9 mouse cellular contexts compared by ENCODE assay signal in the genomic region with DNA sequence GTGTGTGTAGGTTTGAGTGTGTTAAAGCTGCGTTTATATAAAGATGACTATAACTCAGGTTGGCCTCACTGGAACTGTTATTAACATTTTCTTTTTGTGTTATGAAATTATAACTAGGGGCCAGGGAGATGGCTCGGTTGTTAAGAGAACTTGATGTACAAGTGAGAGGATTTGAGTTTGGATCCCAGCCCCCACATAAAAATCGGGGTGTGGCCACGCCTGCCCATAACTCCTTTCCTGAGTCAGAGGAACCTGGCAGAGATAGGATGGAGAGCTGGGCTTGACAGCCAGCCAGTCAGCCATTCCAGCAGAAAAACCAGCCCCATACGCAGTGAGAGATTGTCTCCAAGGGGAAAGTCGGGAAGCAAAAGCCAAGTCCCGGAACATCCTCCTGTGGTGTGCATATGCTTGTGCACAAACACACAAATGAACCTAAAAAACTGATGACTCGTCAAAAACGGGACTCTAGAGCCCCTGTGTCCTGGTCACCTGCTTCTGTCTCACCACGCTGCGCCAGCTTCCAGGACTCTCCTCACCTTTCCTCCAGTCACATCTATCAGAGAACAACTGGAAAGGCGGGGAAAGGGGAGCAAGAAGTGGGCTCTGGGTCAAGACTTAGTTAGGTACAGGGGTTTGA.
DNase-seq lines count a peak whose midpoint lies in the region; ATAC-seq and TF ChIP-seq lines count a peak whose summit lies in the region.
"Had no signal": no experiment of that assay in that cellular context is flagged by ENCODE, and none has a peak within 500 bp of the region (broad histone marks: within the 10 kb centered on the region; RNA-seq: fewer than 3 reads in every experiment).

No protein-coding gene starts in this region.

- no peak for ATAC-seq in forebrain, embryonic 11.5 days (replicated peaks; ENCODE audit: low FRiP score)
- no peak for ATAC-seq in lung, embryonic 14.5 days (ENCODE audit: insufficient read depth)
- ATAC-seq in stomach, embryonic 16.5 days (ENCODE audit: insufficient read depth, low FRiP score): no peak
- ATAC-seq: liver, embryonic 12.5 days had no signal

- 56% methylated on average over 12 of the region's 12 CpGs for WGBS in forebrain, embryonic 10.5 days
- WGBS in forebrain, embryonic 11.5 days: 50% methylated on average over 12 of the region's 12 CpGs
- WGBS in lung, embryonic 14.5 days: 43% methylated on average over 12 of the region's 12 CpGs
- WGBS in lung, adult 2 months: 37% methylated on average over 12 of the region's 12 CpGs
- 52% methylated on average over 12 of the region's 12 CpGs for WGBS in limb, embryonic 10.5 days
- 39% methylated on average over 12 of the region's 12 CpGs for WGBS in stomach, embryonic 16.5 days

- no peak for TF ChIP-seq CTCF in lung, embryonic 14.5 days (IDR thresholded peaks at IDR 0.05; ENCODE audit: low read depth)
- TF ChIP-seq CTCF in lung, adult 2 months (IDR thresholded peaks at IDR 0.05; ENCODE audit: insufficient read depth, low read length): no peak

- H3K9ac ChIP-seq in forebrain, embryonic 11.5 days (ENCODE audit: low read length): no peak overlapping the region
- H3K9ac ChIP-seq in lung, embryonic 14.5 days: no peak overlapping the region
- no peak overlapping the region for H3K9ac ChIP-seq in stomach, embryonic 16.5 days (ENCODE audit: low read length)
- H3K9ac ChIP-seq: liver, embryonic 12.5 days had no signal

- H3K36me3 ChIP-seq in forebrain, embryonic 10.5 days (replicated peaks): no peaks in the 10 kb centered on the region
- H3K36me3 ChIP-seq in forebrain, embryonic 11.5 days (ENCODE audit: control insufficient read depth, insufficient read depth, low read length): no peaks in the 10 kb centered on the region
- H3K36me3 ChIP-seq in lung, embryonic 14.5 days (ENCODE audit: insufficient read depth): no peaks in the 10 kb centered on the region
- no peaks in the 10 kb centered on the region for H3K36me3 ChIP-seq in limb, embryonic 10.5 days
- H3K36me3 ChIP-seq in stomach, embryonic 16.5 days (ENCODE audit: control insufficient read depth, insufficient read depth, low read length): no peaks in the 10 kb centered on the region
- H3K36me3 ChIP-seq: liver, embryonic 12.5 days had no signal

- peak overlapping the region; percentile 64 for H3K4me3 ChIP-seq in forebrain, embryonic 10.5 days
- H3K4me3 ChIP-seq in forebrain, embryonic 11.5 days (ENCODE audit: low read depth, low read length): no peak overlapping the region
- H3K4me3 ChIP-seq in lung, embryonic 14.5 days (ENCODE audit: low read depth, low read length): peak overlapping the region; percentile 43; the same call in 1 of the 2 replicates
- no peak overlapping the region for H3K4me3 ChIP-seq in lung, adult 2 months (replicated peaks; ENCODE audit: extremely low read depth, low read depth, low read length)
- H3K4me3 ChIP-seq in limb, embryonic 10.5 days: no peak overlapping the region
- 0 out of 2 replicates have a peak overlapping the region, but pooled peaks have one; percentile 53 for H3K4me3 ChIP-seq in stomach, embryonic 16.5 days (replicated peaks; ENCODE audit: low read length)

- no peak overlapping the region; the same call in 1 of the 2 replicates for H3K4me2 ChIP-seq in forebrain, embryonic 11.5 days (ENCODE audit: low read depth, low read length, severe bottlenecking)
- peak overlapping the region; percentile 85; the same call in 1 of the 2 replicates for H3K4me2 ChIP-seq in lung, embryonic 14.5 days
- H3K4me2 ChIP-seq in stomach, embryonic 16.5 days (ENCODE audit: low read depth, low read length): peak overlapping the region; percentile 91; the same call in 1 of the 2 replicates

- H3K27ac ChIP-seq in forebrain, embryonic 10.5 days: no peak overlapping the region
- H3K27ac ChIP-seq in forebrain, embryonic 11.5 days (ENCODE audit: low read depth, low read length): no peak overlapping the region
- no peak overlapping the region for H3K27ac ChIP-seq in lung, embryonic 14.5 days (ENCODE audit: low read depth)
- no peak overlapping the region for H3K27ac ChIP-seq in limb, embryonic 10.5 days
- H3K27ac ChIP-seq in stomach, embryonic 16.5 days (ENCODE audit: low read length): no peak overlapping the region
- H3K27ac ChIP-seq: liver, embryonic 12.5 days had no signal

- no peaks in the 10 kb centered on the region for H3K9me3 ChIP-seq in forebrain, embryonic 10.5 days
- no peaks in the 10 kb centered on the region for H3K9me3 ChIP-seq in forebrain, embryonic 11.5 days (ENCODE audit: control insufficient read depth, low read length)
- H3K9me3 ChIP-seq in lung, embryonic 14.5 days (ENCODE audit: low read depth, low read length): no peaks in the 10 kb centered on the region
- H3K9me3 ChIP-seq in limb, embryonic 10.5 days (replicated peaks): no peaks in the 10 kb centered on the region
- H3K9me3 ChIP-seq in stomach, embryonic 16.5 days (replicated peaks; ENCODE audit: control insufficient read depth, low read length): no peaks in the 10 kb centered on the region
- H3K9me3 ChIP-seq: liver, embryonic 12.5 days had no signal

- TF ChIP-seq POLR2A in lung, adult 2 months (IDR thresholded peaks at IDR 0.05; ENCODE audit: borderline replicate concordance, extremely low read depth, low read depth, low read length): no peak

- peaks cover 64% of the 10 kb centered on the region for H3K27me3 ChIP-seq in forebrain, embryonic 10.5 days (ENCODE audit: poor library complexity, severe bottlenecking)
- peaks cover 29% of the 10 kb centered on the region for H3K27me3 ChIP-seq in forebrain, embryonic 11.5 days (ENCODE audit: control insufficient read depth, insufficient read depth, low read length)
- peaks cover 34% of the 10 kb centered on the region for H3K27me3 ChIP-seq in lung, embryonic 14.5 days (ENCODE audit: insufficient read depth, low read length)
- peaks cover 62% of the 10 kb centered on the region for H3K27me3 ChIP-seq in limb, embryonic 10.5 days (ENCODE audit: low read depth, poor library complexity, severe bottlenecking)
- H3K27me3 ChIP-seq in stomach, embryonic 16.5 days (ENCODE audit: control insufficient read depth, insufficient read depth, low read length): peaks cover 33% of the 10 kb centered on the region

- peaks cover 19% of the 10 kb centered on the region for H3K4me1 ChIP-seq in forebrain, embryonic 10.5 days
- peaks cover 10% of the 10 kb centered on the region for H3K4me1 ChIP-seq in forebrain, embryonic 11.5 days (replicated peaks; ENCODE audit: control insufficient read depth, insufficient read depth, low read length)
- H3K4me1 ChIP-seq in lung, embryonic 14.5 days (ENCODE audit: insufficient read depth): no peaks in the 10 kb centered on the region
- H3K4me1 ChIP-seq in lung, adult 2 months (ENCODE audit: control insufficient read depth, insufficient read depth, low read length): no peaks in the 10 kb centered on the region
- peaks cover 17% of the 10 kb centered on the region for H3K4me1 ChIP-seq in limb, embryonic 10.5 days
- peaks cover 19% of the 10 kb centered on the region for H3K4me1 ChIP-seq in stomach, embryonic 16.5 days (ENCODE audit: control insufficient read depth, insufficient read depth, low read length)
- H3K4me1 ChIP-seq: liver, embryonic 12.5 days had no signal

- no peak for DNase-seq in forebrain, embryonic 10.5 days (ENCODE audit: extremely low spot score, low spot score)
- DNase-seq in forebrain, embryonic 11.5 days (ENCODE audit: low spot score): no peak
- no peak for DNase-seq in lung, embryonic 14.5 days
- no peak for DNase-seq in lung, adult 2 months
- peak; percentile 32 for DNase-seq in limb, embryonic 10.5 days (ENCODE audit: low spot score)
- no peak for DNase-seq in layer of hippocampus, postnatal 10 days (ENCODE audit: low spot score in 2 of 2)
- DNase-seq in layer of hippocampus, adult 8-10 months (ENCODE audit: low spot score in 2 of 2): no peak

Comparison
In these comparisons a context has a peak if more than half of its experiments do, and no peak if none do; other contexts are left out.
1. H3K4me3 ChIP-seq: peak in forebrain, embryonic 10.5 days (single experiment), lung, embryonic 14.5 days (single experiment) and stomach, embryonic 16.5 days (single experiment); none in forebrain, embryonic 11.5 days (single experiment), lung, adult 2 months (single experiment) and limb, embryonic 10.5 days (single experiment).